Mouse (Mus musculus) large intestine, adult 2 months (tissue): ENCODE data around the gene Ccz1. TPM values are rescaled to one million over a fixed set of nuclear protein-coding genes. Genes with fewer than 3 reads are reported as not detected.

Experiments used
- DNase-seq: peaks from one replicate; pipeline ENCODE4 v3.0.0-alpha.2; 2012; ENCODE audit warnings: low read depth, low spot score
- WGBS: fragments of 180-500 bp; shearing (Covaris S2); methylation state at CpG from one replicate; pipeline ENCODE4 v1.1.7; 2018; 5-methylcytosine and 5-hydroxymethylcytosine counted together
- polyA plus RNA-seq: library from polyadenylated mRNA; depleted of rRNA; stranded (reverse); fragments of >200 nt; gene quantifications from 2 replicates; pipeline ENCODE4 v1.2.3, GENCODE M21; 2012

The Ccz1 gene
- polyA plus RNA-seq, 1 experiment: 17.6 TPM

DNA sequence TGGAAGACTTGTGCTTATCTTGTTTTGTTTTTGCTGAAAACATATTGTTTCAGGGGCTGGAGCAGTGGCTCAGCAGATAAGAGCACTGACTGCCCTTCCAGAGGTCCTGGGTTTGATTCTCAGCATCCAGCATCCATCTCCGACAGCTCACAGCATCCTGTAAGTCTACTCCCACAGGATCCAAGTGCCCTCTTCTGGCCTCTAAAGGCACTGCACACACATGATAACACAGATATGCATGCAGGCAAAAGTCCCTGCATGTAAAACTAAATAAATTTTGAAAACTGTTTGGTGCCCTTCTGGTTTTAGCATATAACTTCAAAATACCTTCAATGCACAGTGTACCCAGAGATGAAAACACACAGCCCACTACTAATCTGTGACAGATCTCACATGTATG is 15.3 kb downstream of the Ccz1 start:
- 87% methylated on average over 1 of the region's 1 CpGs for WGBS

GRCm38 (mm10) chr5:143994632-143995365 is 19.9 kb downstream of the Ccz1 start:
- WGBS: 75% methylated on average over 11 of the region's 11 CpGs
- no peak for DNase-seq

More for the DNA sequence above, 15.3 kb downstream of the Ccz1 start:
- no peak for DNase-seq

DNA sequence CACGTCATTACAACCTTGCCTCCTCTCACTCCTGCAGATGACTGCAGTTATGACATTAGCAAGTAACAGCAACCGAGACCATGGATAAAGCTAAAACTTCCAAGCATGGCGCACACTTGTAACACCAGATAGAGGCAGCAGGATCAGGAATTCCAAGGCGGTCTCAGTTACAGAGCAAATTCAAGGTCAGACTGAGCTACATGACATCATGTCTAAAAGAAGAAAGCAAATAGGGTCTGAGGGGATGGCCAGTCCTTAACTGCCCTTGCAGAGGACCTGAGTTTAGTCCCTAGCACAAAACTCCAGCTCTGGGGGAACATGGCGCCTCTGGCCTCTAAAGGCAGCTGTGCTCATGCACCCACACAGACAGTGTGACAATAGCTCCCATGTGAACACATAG is 20.8 kb downstream of the Ccz1 start:
- DNase-seq: no peak
- 92% methylated on average over 5 of the region's 5 CpGs for whole genome bisulfite sequencing

DNA sequence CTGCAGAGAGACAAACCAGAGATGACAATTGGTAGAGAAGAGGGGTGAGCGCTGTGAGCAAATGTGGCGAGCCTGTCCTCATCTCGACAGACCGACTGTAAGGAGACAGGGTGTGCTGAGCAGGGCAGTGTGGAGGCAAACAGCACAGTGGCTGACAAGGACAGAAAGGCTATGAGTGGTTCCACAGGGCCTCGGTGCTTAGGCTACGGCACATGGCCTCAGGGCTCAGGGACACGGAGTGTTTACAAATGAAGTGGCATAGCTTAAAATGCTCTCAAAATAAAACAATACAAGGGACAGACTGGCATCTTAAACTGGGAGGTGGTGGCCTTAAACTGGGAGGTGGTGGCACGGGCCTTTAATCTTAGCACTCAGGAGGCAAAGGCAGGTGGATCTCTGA is 21.4 kb downstream of the Ccz1 start:
- DNase-seq: no peak
- WGBS: 77% methylated on average over 8 of the region's 8 CpGs

- no peak for DNase-seq
- WGBS: 50% methylated on average over 10 of the region's 10 CpGs
Measured at GRCm38 (mm10) chr5:143992661-143993060, 22.0 kb downstream of the Ccz1 start.

DNA sequence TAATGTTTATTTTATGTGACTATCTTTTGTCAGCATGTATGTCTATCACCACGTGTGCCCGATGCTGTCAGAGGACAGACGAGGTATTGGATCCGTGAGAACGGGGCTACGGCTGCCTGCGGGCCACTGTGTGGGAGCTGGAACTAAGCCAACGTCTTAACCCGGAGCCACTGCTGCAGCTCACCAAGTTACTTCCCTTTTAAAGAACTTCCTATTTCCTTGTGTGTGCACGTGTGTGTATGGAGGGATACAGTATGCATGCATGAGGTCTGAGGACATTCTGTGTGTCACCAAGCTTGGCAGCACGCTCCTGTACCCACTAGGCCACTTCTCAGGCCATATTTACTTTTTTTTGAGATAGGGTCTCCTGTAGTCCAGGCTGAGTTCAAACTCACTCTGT is 24.6 kb downstream of the Ccz1 start:
- WGBS: 65% methylated on average over 11 of the region's 11 CpGs
- no peak for DNase-seq

- 83% methylated on average over 4 of the region's 4 CpGs for WGBS
- no peak for DNase-seq
Measured at GRCm38 (mm10) chr5:143989046-143989445, 25.6 kb downstream of the Ccz1 start.

GRCm38 (mm10) chr5:143987596-143987995 is 27.1 kb downstream of the Ccz1 start:
- DNase-seq: no peak
- WGBS: 93% methylated on average over 3 of the region's 3 CpGs

GRCm38 (mm10) chr5:143985381-143985780 is 29.3 kb downstream of the Ccz1 start:
- no peak for DNase-seq
- WGBS: 75% methylated on average over 7 of the region's 7 CpGs

DNA sequence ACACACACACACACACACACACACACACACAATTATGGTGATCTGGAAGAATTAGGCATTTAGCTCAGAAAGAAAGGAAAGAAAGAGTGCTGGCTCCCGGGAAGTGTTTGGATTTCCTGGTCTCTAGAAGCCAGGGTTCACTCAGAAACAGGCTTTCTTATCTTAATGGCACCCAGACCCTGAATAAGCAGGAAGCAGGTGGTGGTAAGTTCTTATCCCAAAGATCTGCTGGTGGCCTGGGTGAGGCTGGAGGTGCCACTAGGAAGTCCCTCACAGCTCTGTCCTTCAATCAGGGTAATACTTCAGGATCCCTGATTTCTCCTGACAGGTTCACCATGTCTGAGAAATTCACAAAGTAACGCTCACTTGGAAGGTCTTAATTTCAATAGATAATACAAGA is 32.3 kb downstream of the Ccz1 start:
- WGBS: 43% methylated on average over 2 of the region's 2 CpGs
- DNase-seq: no peak

DNA sequence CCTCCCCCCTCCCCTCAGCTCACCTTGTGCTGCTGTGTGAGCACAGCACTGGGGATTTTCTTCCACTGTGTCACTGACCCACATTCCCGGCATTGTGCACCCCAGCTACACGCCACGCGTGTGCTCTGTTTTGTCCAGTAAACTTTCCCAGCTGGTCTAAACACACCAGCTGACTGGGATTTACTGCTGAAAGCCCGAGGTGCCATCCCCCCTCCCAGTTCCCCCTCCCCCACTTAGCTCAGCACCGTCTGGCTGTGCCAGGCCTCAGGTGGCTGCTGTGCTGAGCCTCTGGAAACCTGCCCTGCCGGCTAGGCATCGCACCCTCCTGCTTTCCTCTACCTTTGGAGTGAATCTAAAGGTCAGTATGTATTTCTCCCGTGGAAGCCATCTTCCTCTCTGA is 33.8 kb downstream of the Ccz1 start:
- WGBS: 39% methylated on average over 9 of the region's 9 CpGs

DNA sequence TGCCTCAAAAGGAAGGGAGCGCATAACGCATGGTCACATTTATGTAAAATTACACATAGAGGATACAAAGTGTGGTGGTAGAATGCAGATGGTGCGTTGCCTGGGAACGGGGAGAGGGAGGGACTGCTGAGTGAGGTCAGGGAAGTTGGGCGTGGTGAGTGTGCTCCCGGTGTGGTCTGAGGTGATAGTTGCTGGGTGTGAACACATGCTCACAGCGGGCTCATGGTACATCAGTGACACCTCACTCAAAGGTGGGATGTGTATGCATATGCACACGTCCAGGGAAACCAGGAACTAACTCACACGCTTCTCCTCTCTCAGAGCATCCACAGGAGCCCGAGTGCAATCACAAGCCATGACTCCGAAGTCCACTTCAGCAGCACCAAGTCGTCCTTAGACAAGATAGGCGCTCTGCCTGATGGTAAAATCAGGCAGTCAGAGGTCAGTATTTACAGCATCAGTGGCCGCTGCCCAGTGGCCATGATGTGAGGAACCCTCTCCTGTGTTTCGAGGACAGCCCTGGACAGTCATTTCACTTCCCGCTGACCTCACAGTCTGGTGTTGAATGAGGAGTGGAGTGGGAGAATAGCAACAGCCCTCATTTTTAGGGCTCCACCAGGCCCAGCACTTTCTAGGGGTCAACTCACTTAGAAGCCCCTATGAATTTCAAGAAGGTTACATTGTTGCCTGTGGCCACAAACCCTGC is 37.8 kb downstream of the Ccz1 start:
- DNase-seq: no peak
- WGBS: 45% methylated on average over 16 of the region's 16 CpGs

More for the DNA sequence above, 33.8 kb downstream of the Ccz1 start:
- no peak for DNase-seq

DNA sequence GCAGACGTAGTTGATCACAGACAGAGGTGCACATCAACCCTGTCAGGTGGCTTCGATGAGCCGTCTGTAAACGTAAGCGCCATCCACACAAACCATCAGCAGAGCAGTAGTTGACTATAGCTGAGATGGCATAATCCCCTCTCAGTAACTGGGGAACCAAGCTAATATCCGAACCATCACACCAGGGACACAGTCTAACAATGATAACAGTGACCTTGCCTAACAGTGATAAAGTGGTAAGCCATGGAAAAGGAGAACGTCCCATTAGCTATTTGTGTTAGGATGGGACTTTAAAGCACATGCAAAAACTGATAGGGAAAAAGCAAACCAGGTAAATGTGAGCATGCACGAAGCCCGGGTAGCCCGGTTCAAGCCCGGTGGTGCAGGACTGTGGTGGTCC is 38.4 kb downstream of the Ccz1 start:
- no peak for DNase-seq
- WGBS: 86% methylated on average over 11 of the region's 11 CpGs

GRCm38 (mm10) chr5:143975631-143975933 is 39.1 kb downstream of the Ccz1 start:
- DNase-seq: no peak
- WGBS: 25% methylated on average over 2 of the region's 2 CpGs

DNA sequence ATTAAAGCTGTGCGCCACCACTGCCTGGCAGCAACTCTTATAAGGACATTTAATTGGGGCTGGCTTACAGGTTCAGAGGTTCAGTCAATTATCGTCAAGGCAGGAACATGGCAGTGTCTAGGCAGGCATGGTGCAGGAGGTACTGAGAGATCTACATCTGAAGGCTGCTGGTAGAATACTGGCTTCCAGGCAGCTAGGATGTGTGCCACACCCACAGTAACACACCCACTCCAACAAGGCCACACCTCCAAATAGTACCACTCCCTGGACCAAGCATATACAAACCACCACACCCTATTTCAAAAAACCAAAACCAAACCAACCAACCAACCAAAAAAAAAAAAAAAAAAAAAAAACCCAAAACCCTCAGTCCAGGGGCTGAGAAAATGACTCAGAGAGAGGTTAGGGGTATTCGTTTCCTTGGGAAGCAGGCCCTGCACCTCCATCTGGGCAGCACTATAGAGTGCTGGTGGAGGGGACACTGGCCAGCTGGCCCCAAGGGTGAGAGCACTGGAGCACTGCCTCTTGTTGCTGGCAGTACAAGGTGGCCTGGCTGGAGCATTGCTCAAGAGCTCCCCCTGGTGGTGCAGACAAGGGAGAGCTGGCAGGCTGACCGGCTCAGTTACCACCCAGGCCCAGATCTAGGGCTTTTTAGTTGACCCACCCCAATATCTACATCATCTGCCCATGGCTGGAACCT is 39.6 kb downstream of the Ccz1 start:
- WGBS: 48% methylated on average over 4 of the region's 4 CpGs
- no peak for DNase-seq

GRCm38 (mm10) chr5:143972628-143973027 is 42.0 kb downstream of the Ccz1 start:
- no peak for DNase-seq
- WGBS: 60% methylated on average over 3 of the region's 3 CpGs

DNA sequence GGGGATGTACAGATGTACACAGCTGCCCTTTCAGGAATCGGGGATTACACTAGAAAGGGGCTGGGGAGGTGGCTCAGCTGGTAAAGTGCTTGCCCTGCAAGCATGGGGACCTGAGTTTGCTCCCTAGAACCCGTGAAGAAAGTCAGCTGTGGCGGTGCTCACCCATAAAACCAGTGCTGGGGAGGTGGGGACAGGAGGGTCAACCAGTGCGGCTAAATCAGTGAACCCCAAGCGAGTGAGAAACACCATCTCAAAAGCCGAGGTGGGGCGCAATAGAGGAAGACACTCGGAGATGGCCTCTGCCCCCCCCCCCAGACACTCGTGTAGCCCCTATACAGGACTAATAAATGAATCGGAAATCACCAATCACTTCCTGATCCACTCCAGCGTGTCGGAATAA is 48.0 kb downstream of the Ccz1 start:
- 89% methylated on average over 12 of the region's 12 CpGs for WGBS
- no peak for DNase-seq

DNA sequence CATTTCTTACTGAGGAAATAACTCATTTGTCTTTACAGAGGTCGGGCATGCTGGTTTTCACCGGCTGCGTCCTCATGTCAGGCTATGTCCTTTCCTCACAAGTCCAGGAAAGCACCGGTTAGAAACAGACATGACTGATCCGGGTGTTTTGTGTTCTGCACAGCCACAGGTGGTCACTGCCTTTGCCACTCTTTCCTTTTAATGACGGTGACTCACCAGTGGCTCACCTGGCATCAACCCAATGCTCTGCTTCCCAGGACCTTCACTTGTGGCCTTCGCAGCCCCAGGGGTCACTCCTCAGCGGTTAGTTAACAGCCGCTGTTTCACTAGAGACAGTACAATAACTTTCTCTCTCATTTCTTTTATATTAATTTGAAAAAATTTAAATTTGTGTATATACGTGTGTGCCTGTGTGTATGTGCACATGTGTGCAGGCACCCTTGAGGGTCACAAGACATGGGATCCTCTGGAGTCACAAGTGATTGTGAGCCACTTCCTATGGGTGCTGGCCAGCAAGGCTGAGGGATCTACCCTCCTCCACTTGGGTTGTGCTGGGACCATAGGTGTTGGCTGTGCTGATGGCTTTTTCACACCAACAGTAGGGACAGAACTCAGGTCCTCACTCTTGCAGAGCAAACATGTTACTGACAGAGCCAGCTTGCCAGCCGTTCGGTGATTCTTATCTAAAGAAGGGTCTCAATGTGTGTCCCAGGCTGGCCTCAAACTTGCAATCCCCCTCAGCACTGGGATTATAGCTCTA is 48.9 kb downstream of the Ccz1 start:
- WGBS: 72% methylated on average over 12 of the region's 12 CpGs

GRCm38 (mm10) chr5:143961176-143961575 is 53.5 kb downstream of the Ccz1 start:
- no peak for DNase-seq
- 82% methylated on average over 8 of the region's 8 CpGs for WGBS

More for the DNA sequence above, 48.9 kb downstream of the Ccz1 start:
- DNase-seq: no peak

DNA sequence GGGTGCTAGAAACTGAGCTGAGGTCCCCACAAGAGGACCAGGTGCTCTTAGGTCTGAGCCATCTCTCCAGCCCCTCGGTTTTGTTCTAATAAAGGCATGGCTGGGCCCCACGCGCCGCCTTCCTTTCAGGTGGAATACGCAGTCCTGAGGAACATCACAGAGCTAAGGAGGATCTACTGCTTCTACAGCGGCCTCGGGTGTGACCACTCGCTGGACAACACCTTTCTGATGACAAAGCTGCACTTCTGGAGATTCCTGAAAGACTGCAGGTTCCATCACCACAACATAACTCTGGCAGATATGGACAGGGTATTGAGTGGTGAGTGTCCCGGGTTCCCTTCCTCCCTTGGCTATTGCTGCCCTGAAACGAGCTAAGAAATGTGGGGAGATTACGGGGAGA is 55.1 kb downstream of the Ccz1 start:
- no peak for DNase-seq
- WGBS: 91% methylated on average over 11 of the region's 11 CpGs
